In the genomic region with DNA sequence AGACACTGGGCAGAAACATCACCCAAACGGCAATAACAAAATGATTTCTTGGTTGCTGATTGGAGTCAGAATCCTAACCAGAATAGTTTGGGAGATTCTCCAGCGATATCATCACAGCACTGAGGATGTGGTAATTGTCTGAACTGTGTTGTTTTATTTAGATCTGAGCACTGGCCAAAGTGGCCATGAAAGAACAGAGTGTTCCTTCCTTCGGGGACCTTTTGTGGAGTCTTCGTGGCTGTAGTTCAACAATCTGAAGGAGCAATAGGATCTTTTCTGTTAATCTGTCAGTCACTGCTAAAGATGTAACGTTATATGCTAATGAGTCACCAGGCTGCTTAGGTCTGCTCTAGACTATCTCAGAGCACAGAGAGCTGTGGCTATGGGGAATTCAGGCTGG, we compare ENCODE assay signal across 14 mouse cellular contexts.
"Had no signal": no experiment of that assay in that cellular context is flagged by ENCODE, and none has a peak within 500 bp of the region (broad histone marks: within the 10 kb centered on the region; RNA-seq: fewer than 3 reads in every experiment).

No protein-coding gene starts in this region.

- DNase-seq: kidney, postnatal 4 days; left cerebral cortex, postnatal 4 days; lung, adult 18-20 months; lung, postnatal 36 days; midbrain, embryonic 14.5 days; spleen, adult 18-20 months; thymus, adult 2 months; thymus, postnatal 25 days had no signal

- H3K36me3 ChIP-seq: limb, embryonic 13.5 days; midbrain, embryonic 10.5 days; stomach, embryonic 15.5 days had no signal

- H3K4me2 ChIP-seq: limb, embryonic 13.5 days; stomach, embryonic 15.5 days had no signal

- H3K27me3 ChIP-seq: stomach, embryonic 15.5 days had no signal

- H3K27ac ChIP-seq: layer of hippocampus, adult 2 months; limb, embryonic 13.5 days; liver, embryonic 14.5 days; midbrain, embryonic 10.5 days; stomach, embryonic 15.5 days had no signal

- H3K9ac ChIP-seq: limb, embryonic 13.5 days; liver, embryonic 14.5 days; stomach, embryonic 15.5 days had no signal

- H3K4me3 ChIP-seq: layer of hippocampus, adult 2 months; limb, embryonic 13.5 days; midbrain, embryonic 10.5 days; myocyte; stomach, embryonic 15.5 days had no signal

- H3K4me1 ChIP-seq: midbrain, embryonic 10.5 days; stomach, embryonic 15.5 days had no signal

- H3K9me3 ChIP-seq: limb, embryonic 13.5 days; midbrain, embryonic 10.5 days; stomach, embryonic 15.5 days had no signal
